Mouse (Mus musculus) heart, adult 9 months (tissue): ENCODE data around the gene Mta3.
"Not testable (repeated sequence)": the region's sequence is repeated elsewhere in the genome, so short reads cannot be mapped to it uniquely, and the experiment has no call there.

Experiments used
- DNase-seq, 2 experiments: peaks; one replicate each; pipeline ENCODE4 v3.0.0; 2022; ENCODE audit warnings: low spot score in 2 of 2

The Mta3 gene

DNA sequence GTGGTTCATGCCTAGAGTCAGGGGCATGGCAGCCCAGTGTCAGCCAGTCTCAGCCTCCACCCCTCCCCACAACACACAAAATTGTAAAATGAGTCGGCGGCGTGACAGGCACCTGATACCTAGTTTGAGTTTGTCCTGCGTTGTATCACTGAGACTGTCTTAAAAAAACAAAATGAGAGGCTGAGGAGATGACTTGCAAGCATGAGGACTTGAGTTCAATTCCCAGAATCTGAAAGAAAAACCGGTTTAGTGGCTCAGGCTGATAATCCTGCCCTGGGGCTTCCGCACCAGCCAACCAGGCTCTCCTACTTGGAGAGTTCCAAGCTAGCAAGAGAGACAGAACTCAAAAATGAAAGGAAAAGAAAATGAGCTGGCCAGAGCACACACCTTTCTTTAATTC, 2.9 kb downstream of the Mta3 start:
- DNase-seq: no peak

- DNase-seq: not testable (repeated sequence)
Measured at GRCm38 (mm10) chr17:83709517-83709916, 3.6 kb downstream of the Mta3 start.

DNA sequence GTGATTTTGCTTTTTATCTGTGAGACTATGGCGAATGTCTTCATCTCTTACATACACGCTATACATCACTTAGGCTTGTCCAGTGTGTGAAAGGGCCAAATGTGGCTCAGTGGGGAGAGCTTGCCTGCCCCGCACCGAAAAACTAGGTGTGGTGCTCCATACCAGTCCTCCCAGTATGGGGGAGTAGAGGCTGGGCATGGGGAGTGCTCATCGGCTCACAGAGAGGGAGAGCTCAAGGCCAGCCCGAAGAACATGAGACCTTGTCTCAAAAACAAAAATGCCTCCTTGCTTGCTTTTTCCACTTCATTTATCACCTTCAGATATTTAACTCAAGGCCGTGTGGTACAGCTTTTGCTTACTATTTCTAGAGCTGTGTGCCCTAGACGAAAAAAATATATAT, 4.7 kb downstream of the Mta3 start:
- no peak for DNase-seq

DNA sequence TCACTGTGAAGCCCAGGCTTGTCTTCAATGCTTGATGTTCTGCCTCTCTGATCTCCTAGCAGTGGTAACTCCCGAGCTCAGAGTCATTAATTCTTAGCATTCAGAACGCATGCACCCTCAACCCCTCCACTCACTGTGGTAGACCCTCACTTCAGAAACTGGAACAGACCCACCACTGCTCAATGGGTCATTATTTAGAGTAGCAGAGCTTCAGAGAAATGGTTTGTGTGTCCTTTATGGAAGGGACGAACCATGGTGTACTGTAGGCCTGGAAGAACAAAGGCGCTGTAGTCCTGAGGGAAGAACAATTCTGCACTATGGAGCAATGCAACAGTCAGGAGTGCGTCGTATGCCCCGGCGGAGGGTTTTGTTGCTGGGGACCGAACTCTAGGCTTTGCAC, 6.4 kb downstream of the Mta3 start:
- DNase-seq: no peak

- no peak for DNase-seq
Measured at GRCm38 (mm10) chr17:83720449-83720848, 14.5 kb downstream of the Mta3 start.

GRCm38 (mm10) chr17:83721157-83721556, 15.2 kb downstream of the Mta3 start:
- no peak for DNase-seq

DNA sequence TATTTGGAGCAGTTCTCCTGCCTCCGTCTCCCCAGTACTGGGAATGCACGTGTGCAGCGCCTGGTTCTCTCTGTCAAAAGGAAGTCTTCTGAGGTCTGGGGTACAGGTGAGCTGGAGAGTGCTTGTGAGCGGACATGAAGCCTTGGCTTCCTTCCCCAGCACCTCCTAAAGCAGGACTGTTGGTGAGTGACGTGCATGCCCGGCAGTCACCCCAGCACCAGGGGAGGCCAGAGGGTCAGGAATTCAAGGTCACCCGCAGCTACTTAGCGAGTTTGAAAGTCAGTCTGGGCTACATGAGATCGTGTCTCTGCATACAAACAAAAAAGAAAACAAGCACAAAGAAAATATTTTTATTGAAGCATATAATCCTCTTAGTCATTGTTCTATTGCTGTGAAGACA, 17.1 kb downstream of the Mta3 start:
- DNase-seq: no peak

DNA sequence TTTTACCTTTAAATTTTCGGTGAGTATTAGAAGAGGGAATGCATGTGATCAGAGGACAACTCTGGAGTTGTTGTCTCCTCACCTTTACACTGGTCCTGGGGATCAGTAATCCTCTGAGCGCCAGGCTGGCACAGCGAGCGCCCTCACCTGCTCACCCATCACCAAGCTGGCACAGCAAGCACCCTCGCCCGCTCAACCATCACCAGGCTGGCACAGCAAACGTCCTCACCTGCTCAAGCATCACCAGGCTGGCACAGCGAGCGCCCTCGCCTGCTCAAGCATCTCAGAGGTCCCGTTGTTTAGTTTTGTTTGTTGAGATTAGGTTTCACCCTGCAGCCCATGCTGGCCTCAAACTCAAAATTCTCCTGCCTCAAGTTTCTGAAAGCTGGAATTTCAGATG, 20.5 kb downstream of the Mta3 start:
- no peak for DNase-seq

DNA sequence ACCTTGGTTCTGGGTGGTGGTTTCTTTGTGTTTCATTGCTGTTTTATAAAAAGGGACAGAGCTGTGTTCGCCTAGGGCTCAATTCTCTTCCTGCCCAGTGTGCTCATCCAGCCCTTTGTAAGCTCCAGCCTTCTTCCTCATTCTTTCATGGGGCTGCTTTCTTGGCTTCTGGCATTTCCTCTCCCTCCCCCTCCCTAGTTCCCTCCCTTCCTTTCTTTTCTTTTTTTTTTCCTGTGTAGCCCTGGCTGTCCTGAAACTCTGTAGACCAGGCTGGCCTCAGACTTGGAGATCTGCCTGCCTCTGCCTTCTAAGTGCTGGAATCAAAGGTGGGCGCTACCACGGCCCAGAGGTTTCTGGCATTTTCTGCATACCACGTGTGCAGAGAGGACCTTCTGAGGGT, 21.7 kb downstream of the Mta3 start:
- no peak for DNase-seq

DNA sequence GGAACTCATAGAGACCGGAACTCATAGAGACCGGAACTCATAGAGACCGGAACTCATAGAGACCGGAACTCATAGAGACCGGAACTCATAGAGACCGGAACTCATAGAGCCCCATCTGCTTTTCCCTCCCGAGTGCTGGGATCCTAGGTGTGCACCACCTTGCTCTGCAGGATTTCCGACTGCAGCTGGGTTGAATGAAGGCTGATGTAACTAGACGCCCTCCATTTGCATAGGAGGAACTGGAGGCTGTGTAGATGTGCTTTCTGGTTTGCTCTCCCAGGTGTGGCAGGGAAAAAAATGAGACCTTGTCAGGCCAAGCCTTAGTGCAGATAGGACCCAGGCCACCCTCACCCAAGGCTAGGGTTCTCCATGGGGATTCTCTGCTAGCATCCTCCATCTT, 23.1 kb downstream of the Mta3 start:
- DNase-seq: no peak

DNA sequence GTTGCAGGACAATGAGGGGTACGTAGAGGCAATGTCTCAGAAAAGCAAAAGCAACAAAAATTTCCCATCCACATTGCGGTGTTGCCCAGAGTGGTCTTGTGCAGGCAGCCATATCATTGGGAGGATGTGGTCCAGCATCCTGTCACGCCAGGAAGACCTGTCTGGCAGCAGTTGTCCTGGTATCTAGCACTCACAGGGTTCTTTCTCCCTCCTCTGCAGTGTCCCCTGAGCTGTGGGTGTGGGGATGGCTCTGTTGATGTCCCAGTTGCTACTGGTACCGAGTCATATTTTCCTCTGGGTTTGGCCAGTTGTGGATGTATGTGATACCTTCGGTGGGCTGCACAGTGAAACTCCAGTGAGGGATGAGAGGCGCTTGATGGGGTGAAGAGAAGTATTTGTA, 24.2 kb downstream of the Mta3 start:
- no peak for DNase-seq

DNA sequence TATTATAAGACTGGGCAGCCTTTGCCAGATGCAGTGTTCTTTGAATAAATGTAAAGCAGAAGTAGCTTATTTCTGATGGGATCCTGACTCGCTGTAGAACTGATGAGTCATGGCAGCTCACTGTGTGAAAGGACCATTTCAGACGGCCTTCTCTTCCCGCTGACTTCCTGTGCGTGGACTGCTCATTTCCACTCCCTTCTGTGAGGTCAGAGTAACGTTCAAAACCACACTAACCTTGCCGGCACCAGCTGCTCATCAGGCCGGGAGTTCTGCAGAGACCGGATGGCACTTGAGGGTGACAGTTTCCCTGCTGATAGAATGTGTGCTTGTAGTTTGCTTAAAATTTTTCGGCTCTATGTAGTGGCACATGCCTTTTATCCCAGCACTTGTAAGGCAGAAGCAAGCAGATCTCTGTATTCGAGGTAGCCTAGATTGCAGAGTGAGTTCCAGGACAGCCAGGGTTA, 26.2 kb downstream of the Mta3 start:
- peak; percentile 48 to 62 for DNase-seq

DNA sequence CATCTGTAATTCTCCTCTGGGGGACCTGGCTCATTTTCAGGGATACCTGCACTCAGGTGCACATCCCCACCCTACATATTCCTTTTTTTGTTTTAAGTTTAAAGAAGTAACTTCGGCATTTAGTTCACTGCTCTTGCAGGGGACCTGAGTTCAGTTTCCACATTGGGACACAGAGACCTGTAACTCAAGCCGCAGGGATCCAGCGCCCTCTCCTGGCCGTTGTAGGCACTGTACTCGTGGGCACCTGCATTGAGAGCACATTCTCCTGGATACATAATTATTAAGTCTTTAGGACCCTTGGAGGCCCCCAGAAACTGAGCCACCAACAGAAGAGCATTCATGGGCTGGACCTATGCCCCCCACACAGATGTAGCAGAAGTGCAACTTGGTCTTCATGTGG, 26.8 kb downstream of the Mta3 start:
- DNase-seq: peak in 1 of 2 experiments; percentile 45

GRCm38 (mm10) chr17:83736701-83737100, 30.7 kb downstream of the Mta3 start:
- no peak for DNase-seq

DNA sequence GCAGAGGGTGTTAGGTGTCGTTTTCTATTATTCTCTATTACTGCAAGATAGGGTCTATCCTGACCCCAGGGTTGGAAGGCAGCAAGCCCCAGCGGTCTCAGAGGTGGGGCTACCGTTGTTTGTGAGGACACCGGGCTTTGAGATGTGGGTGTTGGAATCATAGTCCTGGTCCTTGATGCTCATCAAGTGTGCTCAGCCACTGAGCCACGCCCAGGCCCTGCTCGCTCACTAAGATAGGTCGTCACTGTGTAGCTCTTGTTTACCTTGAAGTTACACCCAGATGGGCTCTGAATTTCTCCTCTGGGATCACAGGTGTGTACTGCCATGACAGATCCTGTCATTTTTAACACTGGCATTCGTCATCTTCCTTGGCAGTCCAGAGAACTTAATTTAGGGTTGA, 31.8 kb downstream of the Mta3 start:
- DNase-seq: no peak

GRCm38 (mm10) chr17:83740135-83740676, 34.2 kb downstream of the Mta3 start:
- no peak for DNase-seq

GRCm38 (mm10) chr17:83741243-83741642, 35.3 kb downstream of the Mta3 start:
- no peak for DNase-seq

DNA sequence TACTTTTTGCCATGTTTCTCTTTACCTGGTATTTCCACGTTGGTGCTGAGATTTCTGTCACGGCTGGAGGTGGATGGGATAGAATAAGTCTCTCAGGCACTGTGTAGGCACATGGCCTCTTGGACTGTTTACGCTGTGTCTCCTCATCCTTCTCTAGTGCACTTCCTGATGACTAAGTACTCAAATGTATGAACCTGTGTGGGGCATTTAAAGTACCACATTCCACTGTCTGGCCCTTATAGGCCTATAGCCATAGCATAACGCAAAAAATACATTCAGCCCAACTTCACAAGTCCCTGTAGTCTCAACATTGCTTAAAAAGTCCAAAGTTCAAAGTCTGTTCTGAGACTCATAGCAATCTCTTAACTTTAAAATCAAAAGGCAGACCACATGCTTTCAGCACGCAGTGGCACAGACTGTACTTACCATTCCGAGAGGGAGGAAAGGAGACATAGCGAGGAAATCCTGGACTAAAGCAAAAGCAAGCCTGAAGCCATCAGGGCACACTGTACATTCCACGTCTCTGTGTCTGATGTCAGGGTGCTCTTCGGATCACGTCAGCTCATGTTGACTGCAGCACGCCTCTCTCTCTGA, 38.4 kb downstream of the Mta3 start:
- DNase-seq: no peak

DNA sequence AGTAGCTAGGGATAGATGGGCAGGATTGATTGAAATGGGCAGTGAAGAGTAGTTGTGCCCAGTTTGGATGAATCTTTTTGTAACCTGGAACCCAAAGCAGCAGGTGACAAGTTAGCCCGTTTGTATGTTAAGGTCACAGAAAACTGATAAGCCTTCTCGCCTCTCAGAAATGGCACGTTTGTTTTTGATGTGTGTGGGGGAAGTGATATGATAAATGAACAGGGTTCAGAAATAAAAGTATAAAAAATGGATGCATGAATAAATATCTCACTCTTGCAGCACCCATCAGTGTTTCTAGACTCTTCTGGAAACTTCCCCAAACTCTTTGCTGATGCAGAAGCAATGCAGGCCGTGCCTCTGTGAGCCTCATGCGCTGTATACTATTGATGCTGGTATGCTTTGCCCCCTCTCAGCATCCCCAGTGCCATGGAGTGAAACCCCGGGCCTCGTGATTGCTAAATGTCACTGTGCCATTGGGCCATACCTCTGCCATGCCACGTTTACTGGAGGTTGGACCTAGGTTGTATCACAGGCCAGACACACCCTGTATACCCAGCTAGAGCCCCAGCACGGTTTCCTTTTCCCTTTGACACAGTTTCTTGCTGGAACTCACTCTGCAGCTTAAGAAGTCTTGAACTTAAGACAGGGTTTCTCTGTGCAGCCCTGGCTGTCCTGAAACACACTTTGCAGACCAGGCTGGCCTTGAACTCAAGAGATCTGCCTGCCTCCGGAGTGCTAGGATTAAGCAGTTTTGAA, 41.6 kb downstream of the Mta3 start:
- no peak for DNase-seq

GRCm38 (mm10) chr17:83750216-83750950, 44.4 kb downstream of the Mta3 start:
- DNase-seq: no peak

- DNase-seq: no peak
Measured at GRCm38 (mm10) chr17:83753112-83753899, 47.3 kb downstream of the Mta3 start.

- no peak for DNase-seq
Measured at GRCm38 (mm10) chr17:83758096-83758495, 52.1 kb downstream of the Mta3 start.
